Mouse (Mus musculus) CH12.LX (cell line): ENCODE data around the gene Zmym6. TPM values are rescaled to one million over a fixed set of nuclear protein-coding genes. Genes with fewer than 3 reads are reported as not detected.

ENCODE experiments used
- DNase-seq: peaks from one replicate; pipeline ENCODE4 v3.0.0-alpha.2; 2013; ENCODE audit errors: extremely low read depth
- H3K27ac ChIP-seq: 2 replicates; pipeline ENCODE4 v1.5.1; 2012; ENCODE audit warnings: low read depth, mild to moderate bottlenecking, control low read depth, moderate library complexity; ENCODE audit not compliant: insufficient read depth
- H3K27me3 ChIP-seq: replicated peaks from 2 replicates; pipeline ENCODE3; 2012; ENCODE audit warnings: inconsistent platforms
- H3K36me3 ChIP-seq, 2 experiments: replicated peaks in 1 of 2; 2 replicates each; pipeline versions ENCODE3 to v1.6.1; 2012; ENCODE audit warnings: inconsistent platforms in 1 of 2, low read length in 1 of 2, mild to moderate bottlenecking in 1 of 2, mixed read lengths in 1 of 2, moderate library complexity in 1 of 2; ENCODE audit not compliant: control insufficient read depth in 1 of 2, insufficient read depth in 1 of 2
- H3K4me1 ChIP-seq, 2 experiments: 2 replicates each; pipeline ENCODE4 v1.6.1; 2012; ENCODE audit warnings: inconsistent platforms in 1 of 2, moderate library complexity in 1 of 2; ENCODE audit not compliant: insufficient read depth in 2 of 2, control insufficient read depth in 1 of 2
- H3K4me2 ChIP-seq: 2 replicates; pipeline ENCODE4 v1.6.1; 2012; ENCODE audit warnings: low read depth, mild to moderate bottlenecking, control low read depth; ENCODE audit not compliant: poor library complexity, insufficient read depth, severe bottlenecking
- H3K4me3 ChIP-seq, 3 experiments: fragments of 150-350 bp in 1 of 3; sonication (generic) in 1 of 3; replicated peaks in 1 of 3; 2 replicates each; pipeline versions ENCODE3 to v1.5.1; 2011 to 2012; ENCODE audit warnings: low read depth in 2 of 3, low read length in 2 of 3, mild to moderate bottlenecking in 2 of 3, moderate library complexity in 2 of 3, control low read depth in 1 of 3, improper control_type of control experiment in 1 of 3, inconsistent platforms in 1 of 3, mixed read lengths in 1 of 3; ENCODE audit not compliant: poor library complexity in 1 of 3
- H3K79me2 ChIP-seq: replicated peaks from 2 replicates; pipeline ENCODE4 v1.6.1; 2012; ENCODE audit warnings: mild to moderate bottlenecking, moderate library complexity; ENCODE audit not compliant: control insufficient read depth, poor library complexity, insufficient read depth, severe bottlenecking; ENCODE audit errors: extremely low read depth
- H3K9ac ChIP-seq: 2 replicates; pipeline ENCODE4 v1.6.1; 2012; ENCODE audit warnings: low read depth, mild to moderate bottlenecking, control low read depth, moderate library complexity; ENCODE audit not compliant: insufficient read depth
- H3K9me3 ChIP-seq: replicated peaks from 2 replicates; pipeline ENCODE3; 2012; ENCODE audit warnings: low read length, inconsistent platforms, mixed read lengths
- CHD1 ChIP-seq: IDR thresholded peaks from 2 replicates; pipeline ENCODE4 v1.6.1; 2012; ENCODE audit warnings: low read depth, low read length, improper control_type of control experiment, inconsistent platforms
- CHD2 ChIP-seq: IDR thresholded peaks from 2 replicates; pipeline ENCODE4 v1.6.1; 2011; ENCODE audit warnings: low read length, improper control_type of control experiment
- CTCF ChIP-seq, 2 experiments: IDR thresholded peaks in 1 of 2; conservative IDR thresholded peaks in 1 of 2; 2 replicates each; pipeline ENCODE4 v1.5.1; 2011 to 2012; ENCODE audit warnings: low read depth in 2 of 2, low read length in 2 of 2, improper control_type of control experiment in 1 of 2, inconsistent platforms in 1 of 2, mild to moderate bottlenecking in 1 of 2, moderate library complexity in 1 of 2
- EP300 ChIP-seq: IDR thresholded peaks from 2 replicates; pipeline ENCODE4 v1.6.1; 2011; ENCODE audit warnings: low read length, improper control_type of control experiment
- GABPA ChIP-seq: IDR thresholded peaks from 2 replicates; pipeline ENCODE4 v1.6.1; 2012; ENCODE audit warnings: low read depth, low read length, improper control_type of control experiment, inconsistent platforms; ENCODE audit not compliant: insufficient replicate concordance
- HCFC1 ChIP-seq: IDR thresholded peaks from 2 replicates; pipeline ENCODE4 v1.6.1; 2012; ENCODE audit warnings: low read depth, mild to moderate bottlenecking, inconsistent platforms, low read length, improper control_type of control experiment
- IRF4 ChIP-seq: IDR thresholded peaks from 2 replicates; pipeline ENCODE4 v1.6.1; 2014; ENCODE audit warnings: low read depth, mild to moderate bottlenecking, inconsistent platforms, low read length, improper control_type of control experiment
- JUN ChIP-seq: IDR thresholded peaks from 2 replicates; pipeline ENCODE4 v1.6.1; 2011; ENCODE audit warnings: low read depth, mild to moderate bottlenecking, low read length, improper control_type of control experiment, moderate library complexity; ENCODE audit not compliant: insufficient read depth
- JUND ChIP-seq: conservative IDR thresholded peaks from 2 replicates; pipeline ENCODE4 v1.6.1; 2011; ENCODE audit warnings: low read depth, low read length, improper control_type of control experiment
- MAX ChIP-seq: IDR thresholded peaks from 2 replicates; pipeline ENCODE4 v1.6.1; 2011; ENCODE audit warnings: low read length, improper control_type of control experiment
- MAZ ChIP-seq: IDR thresholded peaks from 2 replicates; pipeline ENCODE4 v1.6.1; 2012; ENCODE audit warnings: low read depth, mild to moderate bottlenecking, inconsistent platforms, low read length, improper control_type of control experiment, moderate library complexity
- MEF2A ChIP-seq: IDR thresholded peaks from 2 replicates; pipeline ENCODE4 v1.6.1; 2014; ENCODE audit warnings: low read depth, mild to moderate bottlenecking, inconsistent platforms, low read length, improper control_type of control experiment, borderline replicate concordance
- MXI1 ChIP-seq: IDR thresholded peaks from 2 replicates; pipeline ENCODE4 v1.6.1; 2011; ENCODE audit warnings: mild to moderate bottlenecking, low read depth, low read length, improper control_type of control experiment
- NELFE ChIP-seq: IDR thresholded peaks from 2 replicates; pipeline ENCODE4 v1.6.1; 2011; ENCODE audit warnings: low read depth, low read length, improper control_type of control experiment
- PAX5 ChIP-seq: IDR thresholded peaks from 2 replicates; pipeline ENCODE4 v1.6.1; 2012; ENCODE audit warnings: low read length, inconsistent platforms, mixed read lengths
- POLR2A ChIP-seq: IDR thresholded peaks from 2 replicates; pipeline ENCODE4 v1.6.1; 2011; ENCODE audit warnings: low read depth, mild to moderate bottlenecking, improper control_type of control experiment, low read length
- POLR2AphosphoS2 ChIP-seq: IDR thresholded peaks from 2 replicates; pipeline ENCODE4 v1.6.1; 2011; ENCODE audit warnings: low read depth, low read length, improper control_type of control experiment
- RAD21 ChIP-seq: IDR thresholded peaks from 2 replicates; pipeline ENCODE4 v1.6.1; 2011; ENCODE audit warnings: low read depth, mild to moderate bottlenecking, low read length, improper control_type of control experiment, moderate library complexity
- SMC3 ChIP-seq: IDR thresholded peaks from 2 replicates; pipeline ENCODE4 v1.6.1; 2011; ENCODE audit warnings: low read depth, low read length, improper control_type of control experiment
- TBP ChIP-seq: conservative IDR thresholded peaks from 2 replicates; pipeline ENCODE4 v1.6.1; 2011; ENCODE audit warnings: low read depth, low read length, improper control_type of control experiment
- UBTF ChIP-seq: IDR thresholded peaks from 2 replicates; pipeline ENCODE4 v1.6.1; 2012; ENCODE audit warnings: low read depth, mild to moderate bottlenecking, inconsistent platforms, low read length, improper control_type of control experiment, moderate library complexity
- USF1 ChIP-seq: IDR thresholded peaks from 2 replicates; pipeline ENCODE4 v1.6.1; 2014; ENCODE audit warnings: low read depth, mild to moderate bottlenecking, inconsistent platforms, low read length, improper control_type of control experiment
- USF2 ChIP-seq: conservative IDR thresholded peaks from 2 replicates; pipeline ENCODE4 v1.6.1; 2011; ENCODE audit warnings: low read depth, low read length, improper control_type of control experiment
- ZC3H11A ChIP-seq: IDR thresholded peaks from 2 replicates; pipeline ENCODE4 v1.6.1; 2012; ENCODE audit warnings: low read depth, mild to moderate bottlenecking, inconsistent platforms, low read length, improper control_type of control experiment
- ZKSCAN1 ChIP-seq: IDR thresholded peaks from 2 replicates; pipeline ENCODE4 v1.6.1; 2012; ENCODE audit warnings: low read depth, inconsistent platforms, low read length, improper control_type of control experiment, borderline replicate concordance
- ZMIZ1 ChIP-seq: IDR thresholded peaks from 2 replicates; pipeline ENCODE4 v1.6.1; 2012; ENCODE audit warnings: low read depth, mild to moderate bottlenecking, inconsistent platforms, low read length, improper control_type of control experiment
- ZNF384 ChIP-seq: IDR thresholded peaks from 2 replicates; pipeline ENCODE4 v1.6.1; 2012; ENCODE audit warnings: low read depth, low read length, improper control_type of control experiment, inconsistent platforms
- dilution Hi-C: fragments of 300-500 bp; cut with MboI; formaldehyde crosslinking; loops from 2 replicates; pipeline ENCODE4 v1.14.3; 2020; ENCODE audit warnings: low sequenced_read_pairs; ENCODE audit not compliant: extremely low pct_unique_long_range_greater_than_20kb, extremely low pct_ligation_motif_present
- in situ Hi-C: fragments of 300-500 bp; cut with MboI; formaldehyde crosslinking; loops from 3 replicates; pipeline ENCODE4 v1.14.3; 2019; ENCODE audit warnings: low sequenced_read_pairs, low pct_ligation_motif_present, low pct_unique_long_range_greater_than_20kb, mixed read lengths
- polyA plus RNA-seq: library from polyadenylated mRNA; unstranded; fragments of >175 nt; gene quantifications from 2 replicates; pipeline ENCODE4 v1.2.1, GENCODE M21; 2012; ENCODE audit warnings: low read depth; ENCODE audit not compliant: insufficient read length
- total RNA-seq, 2 experiments: library from RNA; depleted of rRNA; stranded (reverse); fragments of 300-350 nt in 1 of 2; fragments of >200 nt in 1 of 2; gene quantifications; 2 replicates each; pipeline ENCODE4 v1.2.3; 2012 to 2014

The Zmym6 gene
- total and polyA plus RNA-seq, 3 experiments = 7.8 to 9.1 (median 8.1) TPM

GRCm38 (mm10) chr4:127125834-127126463, 48.8 kb downstream of the Zmym6 start (continued):
- TF ChIP-seq ZC3H11A (no peak), MAX (no peak), JUND (no peak), ZMIZ1 (peak; percentile 80), CTCF (conservative IDR thresholded peaks at IDR 0.05 in 1 of 2, IDR thresholded peaks at IDR 0.05 in 1 of 2; ENCODE audit: low read depth in 2 of 2, low read length in 2 of 2) (no peak), POLR2A (peak; percentile 89), CHD2 (no peak), POLR2AphosphoS2 (no peak), SMC3 (no peak), NELFE (peak; percentile 80)

- H3K36me3 ChIP-seq = no peaks in the 10 kb centered on the region
- no peak for DNase-seq
- in situ Hi-C loops = no loop called here
- H3K9ac ChIP-seq = no peak overlapping the region
- dilution Hi-C loops = no loop called here
- no peaks in the 10 kb centered on the region for H3K4me1 ChIP-seq
- H3K27ac ChIP-seq = no peak overlapping the region
- H3K4me3 ChIP-seq = no peak overlapping the region
- TF ChIP-seq EP300 (no peak), MEF2A (no peak), PAX5 (no peak), USF1 (no peak), ZMIZ1 (no peak), POLR2AphosphoS2 (no peak), IRF4 (no peak), TBP (no peak), RAD21 (no peak), ZKSCAN1 (no peak), CHD1 (no peak)
- TF ChIP-seq, all 38 proteins: peak for 0
- no peaks in the 10 kb centered on the region for H3K79me2 ChIP-seq
- peaks cover 18% of the 10 kb centered on the region for H3K27me3 ChIP-seq
- peaks cover 3% of the 10 kb centered on the region for H3K9me3 ChIP-seq
- H3K4me2 ChIP-seq = no peak overlapping the region
Observed at GRCm38 (mm10) chr4:127134687-127135086, 57.5 kb downstream of the Zmym6 start.

DNA sequence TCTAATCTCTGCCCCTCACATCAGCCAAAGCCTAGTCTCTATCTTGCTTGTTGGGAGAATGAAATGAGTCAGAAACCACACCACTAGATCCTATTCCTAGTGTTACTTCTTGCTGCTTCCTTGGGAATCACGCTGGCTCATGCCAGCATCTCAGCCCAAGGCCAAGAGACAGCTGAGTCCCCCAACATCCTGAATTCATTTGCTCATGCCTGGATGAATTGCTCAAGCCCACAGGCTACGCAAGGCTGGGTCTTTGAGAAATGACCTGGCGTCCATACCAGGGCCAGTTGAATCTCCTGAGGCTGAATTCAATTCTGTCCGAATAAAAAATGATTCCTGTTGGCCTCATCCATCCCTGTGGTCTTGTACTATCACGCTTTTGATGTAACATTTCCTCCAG, 60.4 kb downstream of the Zmym6 start:
- peaks cover 26% of the 10 kb centered on the region for H3K27me3 ChIP-seq
- H3K27ac ChIP-seq = no peak overlapping the region
- peaks cover 3% of the 10 kb centered on the region for H3K9me3 ChIP-seq
- no peaks in the 10 kb centered on the region for H3K36me3 ChIP-seq
- dilution Hi-C loops = no loop called here
- H3K4me3 ChIP-seq = no peak overlapping the region
- H3K4me1 ChIP-seq = no peaks in the 10 kb centered on the region
- H3K4me2 ChIP-seq = no peak overlapping the region
- no peak overlapping the region for H3K9ac ChIP-seq
- no peak for TF ChIP-seq HCFC1
- TF ChIP-seq USF1 = no peak
- no peak for TF ChIP-seq JUND
- no peak for TF ChIP-seq ZKSCAN1
- no peak for TF ChIP-seq CHD2
- TF ChIP-seq NELFE = no peak
- TF ChIP-seq JUN = no peak
- TF ChIP-seq ZMIZ1 = no peak
- TF ChIP-seq POLR2A = no peak
- TF ChIP-seq USF2 = no peak
- TF ChIP-seq GABPA = no peak
- no peak for TF ChIP-seq MAX
- TF ChIP-seq UBTF = no peak
- TF ChIP-seq ZNF384 = no peak
- TF ChIP-seq MAZ = no peak
- TF ChIP-seq MXI1 = no peak
- no peak for TF ChIP-seq IRF4
- no peak for TF ChIP-seq PAX5
- TF ChIP-seq, all 38 proteins: peak for 0
- H3K79me2 ChIP-seq = no peaks in the 10 kb centered on the region
- in situ Hi-C loops = no loop called here
- no peak for DNase-seq
